Mouse (Mus musculus): ENCODE data around the gene Clpx.
"Not testable (repeated sequence)": the region's sequence is repeated elsewhere in the genome, so short reads cannot be mapped to it uniquely, and the experiment has no call there.

The Clpx gene

DNA sequence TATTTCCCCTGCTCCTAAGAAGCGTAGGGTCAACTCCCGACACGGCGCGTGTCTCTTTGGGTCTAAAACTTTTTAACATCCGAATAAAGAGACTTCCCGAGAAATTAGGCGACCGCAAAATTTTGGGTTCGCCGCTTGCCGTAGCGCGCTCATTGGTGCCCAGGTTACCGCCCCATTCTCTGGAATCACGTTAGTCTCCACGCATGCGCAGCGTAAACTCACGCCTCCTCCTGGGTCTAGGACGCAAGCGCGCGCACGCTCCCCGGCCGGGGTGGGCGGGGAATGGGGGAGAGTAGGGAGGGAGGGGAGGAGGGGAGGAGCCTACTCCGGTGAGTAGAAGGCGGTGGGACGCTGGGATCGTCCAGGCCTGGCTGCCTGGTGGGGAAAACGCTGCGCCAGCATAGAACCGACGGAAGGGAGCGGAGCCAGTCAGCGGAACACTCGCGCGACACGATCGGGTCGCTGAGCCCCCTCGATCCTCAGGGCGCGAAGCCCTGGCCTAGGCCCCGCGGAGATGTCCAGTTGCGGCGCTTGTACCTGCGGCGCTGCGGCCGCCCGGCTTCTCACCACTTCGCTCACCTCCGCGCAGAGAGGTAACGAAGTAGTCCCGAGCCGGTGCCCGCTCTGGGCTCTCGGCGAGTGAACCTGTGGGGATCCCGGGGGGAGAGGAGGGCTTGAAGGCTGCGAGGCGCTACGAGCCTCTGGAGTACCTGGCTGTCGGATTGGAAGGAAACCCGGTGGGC is at the start of gene Clpx:
Gene Clpx, plus strand, starts transcription at position 288 of the 743 bp plus-strand sequence.
- peak; percentile 97 to 98 for DNase-seq

DNA sequence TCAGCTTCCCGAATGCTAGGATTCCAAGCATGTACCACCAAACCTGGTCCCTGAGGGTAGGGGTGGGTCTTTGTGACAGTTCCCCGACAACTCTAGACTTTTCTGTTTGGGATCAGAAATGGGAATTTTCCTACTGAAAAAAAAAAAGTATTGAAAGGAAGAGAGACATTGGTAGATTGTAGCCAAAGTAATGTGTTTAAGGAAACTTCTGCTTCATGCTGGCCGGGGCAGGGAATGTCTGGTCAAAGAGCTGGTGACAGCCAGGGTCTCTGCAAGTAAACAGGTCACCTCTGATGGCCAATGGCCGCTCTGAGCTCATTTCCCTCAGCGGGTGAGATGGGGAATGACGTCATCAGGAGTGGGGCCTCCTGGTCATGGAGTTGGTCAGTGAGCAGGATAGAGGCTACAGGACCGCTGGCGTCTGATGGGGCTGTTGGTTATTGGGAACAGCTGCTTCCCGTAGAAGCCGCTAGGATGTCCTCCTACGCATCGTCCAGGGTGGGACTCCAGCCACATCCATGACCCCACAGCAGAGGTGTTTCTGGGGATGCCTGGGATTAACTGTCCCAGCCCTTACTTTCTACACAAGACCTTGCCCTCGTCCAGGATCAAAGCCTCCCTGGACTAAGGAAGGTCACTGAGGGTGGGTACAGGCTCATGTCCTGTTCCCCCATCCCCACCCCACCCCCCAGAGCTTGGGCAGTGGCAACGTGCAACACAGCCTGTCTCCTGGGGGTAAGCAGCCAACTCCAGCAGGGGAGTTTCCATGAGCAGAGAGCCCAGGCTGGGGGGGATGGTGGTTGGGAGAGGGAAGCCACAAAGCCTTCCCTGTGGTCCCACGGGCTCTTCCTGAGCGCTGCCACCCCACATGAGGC is 46.3 kb upstream of the Clpx start:
- peak; percentile 9 to 30 for DNase-seq

DNA sequence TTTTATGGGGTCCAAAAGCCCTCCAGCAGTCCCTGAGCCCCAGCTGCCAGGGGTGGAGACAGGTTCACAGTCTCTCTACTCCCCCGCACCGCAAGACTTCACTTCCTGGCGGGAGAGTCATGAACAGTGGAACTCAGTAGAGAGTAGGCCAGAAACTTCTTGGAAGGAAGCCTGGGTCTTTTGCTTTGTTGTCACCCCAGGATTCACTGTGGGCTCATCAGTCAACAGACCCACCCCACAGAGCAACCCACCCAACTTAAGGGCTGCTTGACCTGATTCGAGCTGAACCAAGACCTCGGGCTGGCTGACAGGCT is 45.7 kb upstream of the Clpx start:
- peak; percentile 18 to 19 for DNase-seq

GRCm38 (mm10) chr9:65252026-65252425 is 42.0 kb upstream of the Clpx start:
- no peak for DNase-seq

GRCm38 (mm10) chr9:65255906-65256600 is 38.0 kb upstream of the Clpx start:
- DNase-seq, result no peak

DNA sequence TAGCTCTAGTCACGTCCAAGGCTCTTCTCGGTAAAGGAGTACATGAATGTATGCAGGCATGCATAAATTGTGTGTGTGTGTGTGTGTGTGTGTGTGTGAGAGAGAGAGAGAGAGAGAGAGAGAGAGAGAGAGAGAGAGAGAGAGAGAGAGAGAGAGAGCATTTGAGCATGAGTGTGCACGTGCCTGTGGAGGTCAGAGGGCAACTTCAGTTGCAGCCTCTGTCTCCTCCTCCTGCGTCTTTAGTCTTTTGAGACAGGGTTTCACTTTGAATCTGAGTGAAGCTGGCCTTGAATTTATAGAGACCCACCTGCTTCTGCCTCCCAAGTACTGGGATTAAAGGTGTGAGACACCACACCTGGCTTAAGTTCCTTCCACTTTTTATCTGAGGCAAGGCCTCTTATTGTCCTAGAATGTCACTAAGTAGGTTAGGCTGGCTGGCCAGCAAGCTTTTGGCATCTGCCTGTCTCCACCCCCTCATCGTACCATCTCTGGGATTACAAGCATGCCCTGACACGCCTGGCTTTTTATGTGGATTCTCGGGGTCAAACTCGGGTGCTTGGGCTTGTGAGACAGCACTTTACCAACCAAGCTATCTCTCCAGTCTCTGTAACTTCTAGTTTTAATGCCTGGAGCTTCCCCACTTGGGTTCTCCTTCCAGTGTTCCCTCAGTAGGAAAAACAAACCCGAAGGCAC is 36.7 kb upstream of the Clpx start:
- DNase-seq, result no peak

DNA sequence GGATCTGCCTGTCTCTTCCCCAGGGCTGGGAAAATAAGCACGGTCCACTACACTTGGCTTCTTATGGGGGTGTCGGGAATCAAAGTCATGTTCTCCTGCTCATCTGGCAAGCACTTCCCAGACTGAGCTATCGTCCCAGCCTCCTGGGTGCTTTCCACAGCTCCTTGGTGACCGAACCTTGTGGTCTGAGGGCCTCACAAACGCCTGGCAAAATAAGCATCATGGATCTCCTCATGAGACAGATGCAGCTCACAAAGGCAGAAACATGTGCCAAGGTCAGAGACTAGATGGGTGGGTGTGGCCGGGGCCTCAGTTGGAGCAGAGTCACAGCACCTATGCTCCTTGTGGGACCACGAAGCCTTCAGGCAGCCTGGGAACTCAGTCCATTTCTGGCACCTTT is 34.7 kb upstream of the Clpx start:
- DNase-seq, result no peak

- DNase-seq, result peak; percentile 15 to 29
Measured at GRCm38 (mm10) chr9:65261591-65262230, 32.3 kb upstream of the Clpx start.

- DNase-seq, result no peak
Measured at GRCm38 (mm10) chr9:65262641-65263120, 31.4 kb upstream of the Clpx start.

- DNase-seq, result no peak
Measured at GRCm38 (mm10) chr9:65264959-65265358, 29.1 kb upstream of the Clpx start, which contains the start of gene Cilp. Gene Cilp (plus strand): TSS chr9:65265180.

DNA sequence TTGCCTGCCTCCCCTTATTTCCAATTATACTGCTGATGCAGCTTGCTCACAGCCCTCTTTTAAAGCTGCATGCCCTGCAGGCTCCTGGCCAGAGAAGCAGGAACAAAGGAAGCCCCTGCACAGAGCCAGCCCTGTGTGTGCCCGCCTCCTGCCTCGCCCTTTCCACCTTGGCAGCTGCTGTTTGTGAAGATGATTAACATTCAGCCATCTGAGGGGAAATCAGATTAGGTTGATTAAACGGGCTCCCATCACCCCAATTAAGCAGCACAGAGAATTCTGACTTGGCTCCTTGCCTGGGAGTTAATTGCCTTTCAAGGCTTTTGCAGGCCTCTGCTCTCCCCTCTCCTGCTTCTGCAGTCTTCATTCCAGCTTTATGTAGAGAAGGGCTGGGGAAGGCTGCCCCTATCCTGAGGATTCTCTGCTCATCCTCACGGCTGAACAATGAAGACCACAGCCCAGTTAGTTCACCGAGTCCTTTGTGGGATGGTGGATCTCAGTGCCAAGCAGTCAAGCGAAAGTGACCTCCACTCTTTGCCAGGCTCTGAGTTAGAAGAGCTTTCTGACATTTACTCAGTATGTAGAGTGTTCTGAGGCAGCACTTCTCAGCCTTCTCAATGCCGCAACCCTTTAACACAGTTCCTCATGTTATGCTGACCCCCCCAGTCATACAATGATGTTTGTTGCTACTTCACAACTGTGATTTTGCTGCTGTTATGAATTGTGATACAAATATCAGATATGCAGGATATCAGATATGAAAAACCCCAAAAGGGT is 26.1 kb upstream of the Clpx start:
- no peak for DNase-seq

DNA sequence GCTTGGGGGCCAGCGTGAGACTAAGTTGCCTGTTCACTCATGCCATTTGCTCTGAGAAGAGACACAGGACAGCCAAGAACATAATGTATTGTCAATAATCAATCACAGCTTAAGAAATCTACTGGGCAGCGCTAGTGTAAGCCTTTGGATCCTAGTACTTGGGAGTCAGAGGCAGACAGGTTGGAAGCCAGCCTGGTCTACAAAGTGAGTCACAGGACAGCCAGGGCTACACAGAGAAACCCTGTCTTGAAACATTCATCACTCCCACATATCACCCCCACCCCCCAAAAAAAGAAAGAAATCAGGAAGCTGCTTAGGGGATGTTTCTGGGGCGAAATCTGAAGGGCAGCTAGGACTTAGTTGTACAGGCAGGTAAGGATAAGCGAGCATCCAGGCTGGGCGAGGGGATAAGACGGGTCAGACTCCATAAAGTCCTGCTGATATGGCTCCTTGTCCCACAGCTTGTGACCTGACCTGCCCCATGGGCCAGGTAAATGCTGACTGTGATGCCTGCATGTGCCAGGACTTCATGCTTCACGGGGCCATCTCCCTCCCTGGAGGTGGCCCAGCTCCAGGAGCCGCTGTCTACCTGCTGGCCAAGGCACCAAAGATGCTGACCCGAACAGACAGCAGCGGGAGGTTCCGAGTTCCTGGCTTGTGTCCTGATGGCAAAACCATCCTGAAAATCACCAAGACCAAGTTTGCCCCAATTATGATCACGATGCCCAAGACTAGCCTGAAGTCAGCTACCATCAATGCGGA is 20.8 kb upstream of the Clpx start:
- no peak for DNase-seq

GRCm38 (mm10) chr9:65273873-65274272 is 20.2 kb upstream of the Clpx start:
- no peak for DNase-seq

- not testable (repeated sequence) for DNase-seq
Measured at GRCm38 (mm10) chr9:65274851-65275250, 19.2 kb upstream of the Clpx start.

GRCm38 (mm10) chr9:65275810-65276530 is 18.1 kb upstream of the Clpx start:
- no peak for DNase-seq

DNA sequence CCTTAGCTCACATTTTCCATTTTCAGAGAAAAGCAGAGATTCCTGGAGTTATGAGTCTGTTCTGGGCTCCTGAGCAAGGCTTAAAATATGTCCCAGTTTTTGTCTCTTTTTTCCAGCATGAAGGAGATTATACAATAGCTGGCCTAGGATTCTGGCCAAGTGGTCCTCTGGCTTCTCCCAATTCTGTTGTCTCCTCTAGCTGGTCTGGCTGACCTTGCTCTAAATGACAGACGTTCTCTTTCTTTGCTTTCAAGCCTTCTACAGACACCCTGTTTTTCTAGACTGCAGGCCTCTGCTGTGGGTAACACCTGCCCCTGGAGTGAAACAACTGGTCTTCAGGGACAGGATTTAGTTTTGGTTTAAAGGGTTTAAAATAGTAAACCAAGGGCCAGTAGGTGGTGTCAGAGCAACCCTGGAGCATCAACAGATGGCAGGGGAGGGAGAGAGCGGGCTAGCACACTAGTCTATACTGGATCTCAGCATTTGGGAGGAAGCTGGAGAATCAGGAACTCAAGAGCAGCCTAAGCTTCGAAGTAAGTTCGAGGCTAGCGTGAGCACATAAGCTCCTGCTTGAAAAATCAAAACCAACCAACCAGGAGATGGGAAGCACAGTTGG is 12.4 kb upstream of the Clpx start:
- DNase-seq, result peak in 1 of 2 experiments; percentile 27

GRCm38 (mm10) chr9:65283301-65283700 is 10.8 kb upstream of the Clpx start:
- peak in 1 of 2 experiments; percentile 49 for DNase-seq

GRCm38 (mm10) chr9:65288252-65288651 is 5.8 kb upstream of the Clpx start:
- not testable (repeated sequence) for DNase-seq

GRCm38 (mm10) chr9:65289988-65290387 is 4.1 kb upstream of the Clpx start:
- no peak for DNase-seq

Measured in lung, adult 18-20 months (tissue).